Mouse (Mus musculus): ENCODE measurements at regions not wholly inside any gene's neighbourhood (a gene's known extent, or its start where the extent isn't known, plus 50 kb on each side); places are given as distances from the start of the nearest gene placed in this dataset.

GRCm38 (mm10) chr14:72816847-72817246 is 107.0 kb upstream of the Fndc3a start:
- ATAC-seq (ENCODE audit: insufficient read depth, low FRiP score, low read depth): no peak
- no peaks in the 10 kb centered on the region for H3K9me3 ChIP-seq
- H3K27ac ChIP-seq: no peak overlapping the region
- no peaks in the 10 kb centered on the region for H3K36me3 ChIP-seq
- H3K4me1 ChIP-seq: no peaks in the 10 kb centered on the region
- no peaks in the 10 kb centered on the region for H3K27me3 ChIP-seq (replicated peaks)
- no peak overlapping the region for H3K4me2 ChIP-seq
- WGBS: 37% methylated on average over 10 of the region's 10 CpGs
- no peak overlapping the region for H3K4me3 ChIP-seq (replicated peaks)
- no peak overlapping the region for H3K9ac ChIP-seq

- ATAC-seq (ENCODE audit: insufficient read depth, low FRiP score, low read depth): no peak
- Histone ChIP-seq H3K27ac (no peak overlapping the region), H3K27me3 (replicated peaks) (no peaks in the 10 kb centered on the region), H3K36me3 (no peaks in the 10 kb centered on the region), H3K9ac (no peak overlapping the region), H3K4me1 (no peaks in the 10 kb centered on the region), H3K9me3 (no peaks in the 10 kb centered on the region), H3K4me2 (no peak overlapping the region), H3K4me3 (replicated peaks) (no peak overlapping the region)
- WGBS: 65% methylated on average over 2 of the region's 2 CpGs
These were observed 99.3 kb upstream of the Fndc3a start for GRCm38 (mm10) chr14:72809138-72809537.

GRCm38 (mm10) chr14:72807947-72808346 is 98.1 kb upstream of the Fndc3a start:
- Histone ChIP-seq H3K9me3 (no peaks in the 10 kb centered on the region), H3K4me2 (no peak overlapping the region), H3K27ac (no peak overlapping the region), H3K9ac (no peak overlapping the region), H3K4me1 (no peaks in the 10 kb centered on the region), H3K4me3 (replicated peaks) (no peak overlapping the region), H3K27me3 (replicated peaks) (no peaks in the 10 kb centered on the region), H3K36me3 (no peaks in the 10 kb centered on the region)
- WGBS: 79% methylated on average over 3 of the region's 3 CpGs
- ATAC-seq (ENCODE audit: insufficient read depth, low FRiP score, low read depth): no peak

DNA sequence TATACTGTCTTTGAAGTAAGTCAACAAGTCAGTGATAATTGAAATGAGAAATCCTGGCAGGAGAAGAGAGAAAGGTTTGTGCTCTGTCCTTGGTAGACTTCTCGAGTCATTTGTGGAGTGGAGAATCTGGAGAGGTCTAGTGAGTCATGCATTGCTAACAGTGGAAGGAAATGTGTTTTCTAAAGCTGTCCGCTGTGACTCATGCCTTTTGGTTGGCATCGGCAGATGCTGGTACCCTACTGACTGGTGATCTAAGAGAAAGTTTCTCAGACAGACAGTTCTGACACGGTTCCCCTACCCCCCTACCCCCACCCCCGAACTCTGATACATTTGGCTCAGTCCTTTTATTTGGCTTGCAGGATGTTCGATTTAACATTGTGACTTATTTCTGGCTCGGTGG is 97.5 kb upstream of the Fndc3a start:
- Histone ChIP-seq H3K27me3 (replicated peaks) (no peaks in the 10 kb centered on the region), H3K4me3 (replicated peaks) (no peak overlapping the region), H3K9me3 (no peaks in the 10 kb centered on the region), H3K4me2 (no peak overlapping the region), H3K36me3 (no peaks in the 10 kb centered on the region), H3K9ac (no peak overlapping the region), H3K4me1 (no peaks in the 10 kb centered on the region), H3K27ac (no peak overlapping the region)
- WGBS: 66% methylated on average over 7 of the region's 7 CpGs
- ATAC-seq (ENCODE audit: insufficient read depth, low FRiP score, low read depth): no peak

DNA sequence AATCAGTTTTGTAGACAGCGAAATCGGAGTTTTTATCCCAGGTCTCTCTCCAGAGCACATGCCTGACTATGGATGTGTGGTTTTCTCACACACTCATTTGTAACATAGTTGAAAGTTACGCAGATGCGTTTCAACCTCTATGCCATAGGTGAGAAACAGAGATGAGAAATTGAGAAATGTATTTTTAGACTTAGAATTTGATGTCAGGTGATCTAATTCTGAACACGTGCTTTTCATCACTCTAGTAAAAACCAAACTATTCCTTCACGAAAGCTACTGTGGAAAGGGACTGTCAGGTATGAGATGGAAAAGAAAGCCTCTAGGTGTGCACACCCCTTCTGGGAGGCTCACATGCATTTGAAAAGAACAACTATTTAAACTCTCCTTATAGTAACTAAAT is 96.8 kb upstream of the Fndc3a start:
- WGBS: 89% methylated on average over 6 of the region's 6 CpGs
- no peaks in the 10 kb centered on the region for H3K27me3 ChIP-seq (replicated peaks)
- no peaks in the 10 kb centered on the region for H3K4me1 ChIP-seq
- no peak overlapping the region for H3K27ac ChIP-seq
- no peak overlapping the region for H3K4me2 ChIP-seq
- H3K9me3 ChIP-seq: no peaks in the 10 kb centered on the region
- H3K9ac ChIP-seq: no peak overlapping the region
- H3K36me3 ChIP-seq: no peaks in the 10 kb centered on the region
- no peak for ATAC-seq (ENCODE audit: insufficient read depth, low FRiP score, low read depth)
- H3K4me3 ChIP-seq (replicated peaks): no peak overlapping the region

- ATAC-seq (ENCODE audit: insufficient read depth, low FRiP score, low read depth): no peak
- H3K9ac ChIP-seq: no peak overlapping the region
- H3K9me3 ChIP-seq: no peaks in the 10 kb centered on the region
- H3K4me1 ChIP-seq: no peaks in the 10 kb centered on the region
- no peaks in the 10 kb centered on the region for H3K36me3 ChIP-seq
- no peaks in the 10 kb centered on the region for H3K27me3 ChIP-seq (replicated peaks)
- no peak overlapping the region for H3K27ac ChIP-seq
- no peak overlapping the region for H3K4me2 ChIP-seq
- no peak overlapping the region for H3K4me3 ChIP-seq (replicated peaks)
These were observed 93.8 kb upstream of the Fndc3a start for GRCm38 (mm10) chr14:72803579-72803978.

- ATAC-seq (ENCODE audit: insufficient read depth, low FRiP score, low read depth): no peak
These were observed 80.9 kb upstream of the Fndc3a start for GRCm38 (mm10) chr14:72790654-72791053.

GRCm38 (mm10) chr14:72786929-72787328 is 77.1 kb upstream of the Fndc3a start:
- Histone ChIP-seq H3K4me1 (no peaks in the 10 kb centered on the region), H3K9me3 (no peaks in the 10 kb centered on the region), H3K36me3 (no peaks in the 10 kb centered on the region), H3K4me2 (no peak overlapping the region), H3K4me3 (replicated peaks) (no peak overlapping the region), H3K27ac (no peak overlapping the region), H3K27me3 (replicated peaks) (no peaks in the 10 kb centered on the region), H3K9ac (no peak overlapping the region)
- 95% methylated on average over 3 of the region's 3 CpGs for WGBS
- no peak for ATAC-seq (ENCODE audit: insufficient read depth, low FRiP score, low read depth)

More at GRCm38 (mm10) chr14:72790654-72791053, 80.9 kb upstream of the Fndc3a start:
- Histone ChIP-seq H3K4me3 (replicated peaks) (no peak overlapping the region), H3K27ac (no peak overlapping the region), H3K27me3 (replicated peaks) (no peaks in the 10 kb centered on the region), H3K4me2 (no peak overlapping the region), H3K9ac (no peak overlapping the region), H3K9me3 (no peaks in the 10 kb centered on the region), H3K4me1 (no peaks in the 10 kb centered on the region), H3K36me3 (no peaks in the 10 kb centered on the region)
- WGBS: 76% methylated on average over 3 of the region's 3 CpGs

GRCm38 (mm10) chr14:72783248-72783647 is 73.4 kb upstream of the Fndc3a start:
- Histone ChIP-seq H3K9me3 (no peaks in the 10 kb centered on the region), H3K36me3 (no peaks in the 10 kb centered on the region), H3K4me1 (no peaks in the 10 kb centered on the region), H3K27me3 (replicated peaks) (no peaks in the 10 kb centered on the region), H3K9ac (no peak overlapping the region), H3K4me3 (replicated peaks) (no peak overlapping the region), H3K4me2 (peak overlapping the region; percentile 19; the same call in 1 of the 2 replicates), H3K27ac (no peak overlapping the region)
- WGBS: 42% methylated on average over 9 of the region's 9 CpGs
- ATAC-seq (ENCODE audit: insufficient read depth, low FRiP score, low read depth): peak; percentile 60; the same call in 1 of the 2 replicates

- no peaks in the 10 kb centered on the region for H3K4me1 ChIP-seq
- H3K4me2 ChIP-seq: no peak overlapping the region
- ATAC-seq (ENCODE audit: insufficient read depth, low FRiP score, low read depth): no peak
- H3K9ac ChIP-seq: no peak overlapping the region
- H3K9me3 ChIP-seq: no peaks in the 10 kb centered on the region
- H3K36me3 ChIP-seq: no peaks in the 10 kb centered on the region
- 65% methylated on average over 4 of the region's 4 CpGs for WGBS
- no peaks in the 10 kb centered on the region for H3K27me3 ChIP-seq (replicated peaks)
- H3K4me3 ChIP-seq (replicated peaks): no peak overlapping the region
- no peak overlapping the region for H3K27ac ChIP-seq
These were observed 69.6 kb upstream of the Fndc3a start for GRCm38 (mm10) chr14:72779446-72779845.

- Histone ChIP-seq H3K27me3 (replicated peaks) (no peaks in the 10 kb centered on the region), H3K27ac (no peak overlapping the region), H3K9me3 (no peaks in the 10 kb centered on the region), H3K4me3 (replicated peaks) (no peak overlapping the region), H3K4me1 (no peaks in the 10 kb centered on the region), H3K4me2 (no peak overlapping the region), H3K9ac (no peak overlapping the region), H3K36me3 (no peaks in the 10 kb centered on the region)
- no peak for ATAC-seq (ENCODE audit: insufficient read depth, low FRiP score, low read depth)
- 76% methylated on average over 6 of the region's 6 CpGs for WGBS
These were observed 69.0 kb upstream of the Fndc3a start for GRCm38 (mm10) chr14:72778756-72779155.

GRCm38 (mm10) chr14:72777927-72778560 is 68.2 kb upstream of the Fndc3a start:
- WGBS: 68% methylated on average over 6 of the region's 6 CpGs
- Histone ChIP-seq H3K4me3 (replicated peaks) (no peak overlapping the region), H3K9me3 (no peaks in the 10 kb centered on the region), H3K4me1 (no peaks in the 10 kb centered on the region), H3K27ac (no peak overlapping the region), H3K36me3 (no peaks in the 10 kb centered on the region), H3K4me2 (no peak overlapping the region), H3K27me3 (replicated peaks) (no peaks in the 10 kb centered on the region), H3K9ac (no peak overlapping the region)
- no peak for ATAC-seq (ENCODE audit: insufficient read depth, low FRiP score, low read depth)

DNA sequence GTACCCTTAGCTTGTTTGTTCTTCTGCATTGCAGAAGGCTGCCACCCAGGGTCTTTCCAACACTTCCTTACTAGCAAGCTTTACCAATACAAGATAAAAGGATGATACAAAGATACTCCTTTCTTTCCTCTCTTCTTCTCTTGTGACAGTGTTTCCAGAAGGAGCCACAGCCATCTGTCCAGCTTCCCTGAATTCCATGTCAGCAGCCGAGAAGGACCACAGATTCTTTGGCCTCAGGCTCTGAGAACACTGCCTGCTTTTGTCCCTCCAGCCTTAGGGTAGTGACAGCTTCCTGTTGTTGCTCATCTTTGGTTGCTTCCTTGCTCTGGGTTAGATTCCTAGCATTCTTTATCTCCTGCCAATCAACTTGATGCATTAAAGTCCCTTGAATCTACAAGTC is 60.4 kb upstream of the Fndc3a start:
- no peak overlapping the region for H3K27ac ChIP-seq
- H3K36me3 ChIP-seq: no peaks in the 10 kb centered on the region
- 25% methylated on average over 1 of the region's 1 CpGs for WGBS
- no peaks in the 10 kb centered on the region for H3K4me1 ChIP-seq
- no peak overlapping the region for H3K9ac ChIP-seq
- no peak overlapping the region for H3K4me3 ChIP-seq (replicated peaks)
- no peaks in the 10 kb centered on the region for H3K27me3 ChIP-seq (replicated peaks)
- no peak overlapping the region for H3K4me2 ChIP-seq
- ATAC-seq (ENCODE audit: insufficient read depth, low FRiP score, low read depth): no peak
- H3K9me3 ChIP-seq: no peaks in the 10 kb centered on the region

Measured in stomach, embryonic 15.5 days (tissue).